Mouse (Mus musculus): ENCODE data around the gene Kdr.

The Kdr gene

GRCm38 (mm10) chr5:75917231-75917630, 61.0 kb downstream of the Kdr start:
- DNase-seq (ENCODE audit: low read depth, low spot score) = no peak

DNA sequence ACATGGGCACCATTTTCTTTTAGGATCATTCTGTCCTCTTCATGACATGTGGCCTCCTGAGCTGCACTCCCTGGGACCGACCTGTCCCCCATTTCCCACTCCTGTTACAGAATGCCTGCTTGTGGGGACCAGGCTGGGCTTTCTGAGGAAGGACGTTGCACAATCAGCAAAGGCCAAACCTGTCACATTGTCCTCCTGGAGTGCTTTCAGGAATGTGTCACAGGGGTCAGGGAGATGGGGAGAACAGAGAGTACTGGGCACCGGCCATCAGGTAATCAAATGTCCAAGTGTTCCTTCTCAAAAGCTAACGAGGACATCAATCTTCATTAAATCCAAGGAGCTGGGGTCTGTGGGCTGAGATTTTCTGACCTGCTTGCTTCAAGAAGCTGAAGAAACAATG, 72.2 kb downstream of the Kdr start:
- DNase-seq (ENCODE audit: low read depth, low spot score) = no peak

GRCm38 (mm10) chr5:75900231-75900920, 77.9 kb downstream of the Kdr start:
- DNase-seq (ENCODE audit: low read depth, low spot score) = no peak

DNA sequence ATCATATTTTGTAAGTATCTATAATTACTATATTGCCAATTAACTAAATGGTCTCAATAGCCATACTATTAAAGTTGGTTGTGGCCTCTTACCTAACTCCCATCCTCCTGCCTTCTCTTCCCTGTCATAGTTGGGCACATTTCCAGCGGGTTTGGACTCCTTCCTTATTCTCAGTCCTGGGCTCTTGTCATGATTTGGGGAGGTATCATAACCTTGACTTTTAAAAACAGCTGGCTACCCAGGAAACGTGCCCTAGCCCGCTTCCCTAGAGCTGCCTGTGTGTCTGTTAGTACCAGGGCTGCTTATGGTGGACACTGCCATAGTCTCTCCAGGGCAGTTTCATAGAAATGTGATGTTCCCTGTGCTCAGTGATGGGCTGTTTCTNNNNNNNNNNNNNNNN, 82.9 kb downstream of the Kdr start:
- no peak for DNase-seq (ENCODE audit: low read depth, low spot score)

- DNase-seq (ENCODE audit: low read depth, low spot score) = no peak
Observed at GRCm38 (mm10) chr5:75892956-75893471, 85.2 kb downstream of the Kdr start.
